Mouse (Mus musculus): ENCODE results near the gene Ndufaf2. TPM values are rescaled to one million over a fixed set of nuclear protein-coding genes. Genes with fewer than 3 reads are reported as not detected.

Ndufaf2 gene
- polyA plus RNA-seq, 1 experiment from 2014 or later: 35.7 TPM

DNA sequence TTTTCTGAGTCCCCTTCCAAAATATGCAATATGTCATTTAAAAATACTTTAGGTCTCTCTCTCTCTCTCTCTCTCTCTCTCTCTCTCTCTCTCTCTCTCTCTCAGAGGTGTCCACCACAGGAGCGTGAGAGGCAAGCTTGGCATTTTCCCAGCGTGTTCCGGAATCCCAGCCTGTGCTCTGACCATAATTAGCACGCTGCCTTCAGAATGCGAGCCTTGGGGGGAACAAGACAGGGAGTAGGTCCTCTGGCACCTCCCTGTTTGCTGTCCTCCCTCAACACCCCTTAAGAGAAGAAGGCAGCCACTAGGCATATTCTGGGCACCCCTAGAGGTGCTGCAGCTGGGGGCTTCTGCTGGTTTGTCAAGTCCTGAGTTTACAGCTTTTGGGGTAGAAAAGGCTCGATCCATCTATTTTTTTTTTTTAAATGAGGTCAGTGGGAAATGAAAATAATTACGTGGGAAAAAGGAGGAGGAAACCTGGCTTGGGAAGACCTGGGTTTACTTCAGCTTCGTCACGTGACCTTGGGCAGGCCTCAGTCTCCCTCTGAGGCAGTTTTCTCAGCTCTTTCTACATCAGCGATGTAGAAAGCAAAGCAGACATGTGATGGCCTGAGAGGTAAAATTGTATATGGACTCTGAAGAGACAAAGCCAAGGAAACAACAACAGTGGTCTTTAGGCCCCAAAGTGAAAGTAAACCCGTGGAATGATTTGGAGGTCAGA is 187.8 kb downstream of the Ndufaf2 start:
- Histone ChIP-seq H3K4me3 (ENCODE audit: low read depth, low read length) (no peak overlapping the region), H3K27ac (ENCODE audit: low read length) (no peak overlapping the region), H3K9me3 (ENCODE audit: low read length) (no peaks in the 10 kb centered on the region), H3K36me3 (ENCODE audit: insufficient read depth, low read length) (no peaks in the 10 kb centered on the region), H3K4me1 (ENCODE audit: insufficient read depth, low read depth, low read length) (no peaks in the 10 kb centered on the region), H3K27me3 (replicated peaks; ENCODE audit: insufficient read depth, low read length) (no peaks in the 10 kb centered on the region), H3K9ac (replicated peaks; ENCODE audit: low read depth) (no peak overlapping the region), H3K4me2 (replicated peaks; ENCODE audit: low read depth, low read length) (no peak overlapping the region)
- DNase-seq (ENCODE audit: low spot score) (peak; percentile 43), ATAC-seq (no peak; the same call in 1 of the 2 replicates)
- 61% methylated on average over 11 of the region's 11 CpGs for WGBS
- TF ChIP-seq EP300 (IDR thresholded peaks at IDR 0.05) (no peak), CTCF (IDR thresholded peaks at IDR 0.05) (no peak)

DNA sequence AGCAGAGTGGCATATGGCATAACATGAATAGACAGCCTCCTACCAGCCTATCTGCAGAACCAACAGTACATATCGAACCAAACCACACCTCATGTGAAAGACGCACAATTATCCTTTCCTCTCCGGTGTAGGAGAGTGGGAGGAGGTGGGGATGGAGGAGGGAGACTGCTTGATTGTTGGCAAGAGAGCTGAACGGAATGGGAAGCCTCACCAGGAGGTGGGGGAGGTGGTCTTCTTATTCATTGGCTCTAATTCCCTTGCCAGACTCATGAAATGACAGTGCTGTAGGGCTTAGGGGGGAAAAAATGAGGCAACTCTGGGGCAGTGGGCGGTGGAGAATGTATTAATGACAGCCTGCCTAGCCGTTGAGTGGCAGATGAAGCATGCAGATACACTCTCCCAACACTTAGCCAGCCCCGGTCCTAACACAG is 188.4 kb downstream of the Ndufaf2 start:
- WGBS: 29% methylated on average over 7 of the region's 7 CpGs
- H3K4me2 ChIP-seq (replicated peaks; ENCODE audit: low read depth, low read length): no peak overlapping the region
- H3K27ac ChIP-seq (ENCODE audit: low read length): no peak overlapping the region
- H3K36me3 ChIP-seq (ENCODE audit: insufficient read depth, low read length): no peaks in the 10 kb centered on the region
- no peaks in the 10 kb centered on the region for H3K4me1 ChIP-seq (ENCODE audit: insufficient read depth, low read depth, low read length)
- no peaks in the 10 kb centered on the region for H3K9me3 ChIP-seq (ENCODE audit: low read length)
- H3K4me3 ChIP-seq (ENCODE audit: low read depth, low read length): no peak overlapping the region
- DNase-seq (ENCODE audit: low spot score): peak; percentile 12
- ATAC-seq: peak; percentile 43; the same call in 1 of the 2 replicates
- no peak for TF ChIP-seq CTCF (IDR thresholded peaks at IDR 0.05)
- no peak for TF ChIP-seq EP300 (IDR thresholded peaks at IDR 0.05)
- H3K9ac ChIP-seq (replicated peaks; ENCODE audit: low read depth): no peak overlapping the region
- H3K27me3 ChIP-seq (replicated peaks; ENCODE audit: insufficient read depth, low read length): no peaks in the 10 kb centered on the region

DNA sequence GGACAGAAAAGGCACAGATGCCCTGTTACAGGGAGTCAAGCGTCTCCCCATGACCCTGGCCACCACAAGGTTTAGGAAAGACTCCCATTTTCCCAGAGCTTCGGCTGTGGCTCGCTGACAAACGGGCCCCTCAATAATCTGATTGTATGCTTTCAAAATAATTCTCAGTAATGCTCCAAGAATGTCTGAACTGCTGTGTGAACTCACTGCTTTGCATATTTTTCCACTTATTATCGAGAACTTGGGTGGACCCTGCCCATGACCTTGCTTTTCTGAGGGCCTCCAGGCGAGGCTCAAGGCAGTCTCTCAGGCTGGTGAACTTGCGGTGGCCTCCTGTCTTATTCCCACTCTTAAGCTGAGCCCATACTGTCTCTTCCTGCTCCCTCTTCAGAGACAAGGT is 193.8 kb downstream of the Ndufaf2 start:
- WGBS: 47% methylated on average over 7 of the region's 7 CpGs
- no peak for ATAC-seq
- Histone ChIP-seq H3K9ac (replicated peaks; ENCODE audit: low read depth) (no peak overlapping the region), H3K27ac (ENCODE audit: low read length) (no peak overlapping the region), H3K27me3 (replicated peaks; ENCODE audit: insufficient read depth, low read length) (no peaks in the 10 kb centered on the region), H3K4me1 (ENCODE audit: insufficient read depth, low read depth, low read length) (no peaks in the 10 kb centered on the region), H3K36me3 (ENCODE audit: insufficient read depth, low read length) (no peaks in the 10 kb centered on the region), H3K4me3 (ENCODE audit: low read depth, low read length) (no peak overlapping the region), H3K4me2 (replicated peaks; ENCODE audit: low read depth, low read length) (no peak overlapping the region), H3K9me3 (ENCODE audit: low read length) (no peaks in the 10 kb centered on the region)
- no peak for DNase-seq (ENCODE audit: low spot score)
- TF ChIP-seq CTCF (IDR thresholded peaks at IDR 0.05) (no peak), EP300 (IDR thresholded peaks at IDR 0.05) (no peak)

DNA sequence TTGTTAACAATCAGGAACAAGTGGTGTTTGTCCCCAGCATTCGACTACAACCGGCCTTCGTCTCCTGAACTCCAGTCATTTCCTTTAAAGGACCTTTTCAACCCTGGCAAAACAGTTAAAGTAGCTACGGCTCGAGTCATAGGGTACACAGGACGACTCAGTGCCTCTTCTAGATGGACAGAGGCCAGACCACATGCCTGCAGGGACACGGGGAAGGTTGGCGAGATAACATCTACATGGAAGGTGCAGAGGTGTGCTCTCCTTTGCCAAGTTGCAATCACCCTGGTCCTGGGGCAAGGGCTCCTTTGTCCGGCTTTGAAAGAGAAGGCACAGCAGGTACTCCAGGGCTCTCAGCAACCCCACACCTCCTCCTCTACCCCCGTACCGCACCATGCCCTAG is 195.0 kb downstream of the Ndufaf2 start:
- peak; percentile 47 for ATAC-seq

DNA sequence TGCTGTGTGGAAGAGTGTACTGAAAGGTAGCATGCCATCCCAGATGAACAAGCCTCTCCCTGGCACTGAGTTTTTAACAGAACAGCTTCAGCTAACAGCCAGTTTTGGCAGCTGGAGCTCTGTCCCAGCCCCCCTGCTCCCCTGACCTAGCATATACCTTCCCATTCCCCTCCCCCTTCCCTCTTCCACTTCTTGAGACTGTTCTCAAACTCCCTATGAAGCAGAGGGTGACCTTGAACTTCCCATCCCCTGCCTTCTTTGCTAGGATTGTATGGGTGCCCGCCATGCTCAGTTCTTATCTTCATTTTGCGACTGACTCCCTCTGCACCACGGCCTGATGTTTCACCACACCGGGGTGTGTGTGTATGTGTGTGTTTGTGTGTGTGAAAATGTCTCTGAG is 195.7 kb downstream of the Ndufaf2 start:
- Histone ChIP-seq H3K9me3 (ENCODE audit: low read length) (no peaks in the 10 kb centered on the region), H3K36me3 (ENCODE audit: insufficient read depth, low read length) (no peaks in the 10 kb centered on the region), H3K9ac (replicated peaks; ENCODE audit: low read depth) (no peak overlapping the region), H3K27me3 (replicated peaks; ENCODE audit: insufficient read depth, low read length) (no peaks in the 10 kb centered on the region), H3K4me1 (ENCODE audit: insufficient read depth, low read depth, low read length) (no peaks in the 10 kb centered on the region), H3K4me3 (ENCODE audit: low read depth, low read length) (no peak overlapping the region), H3K27ac (ENCODE audit: low read length) (no peak overlapping the region), H3K4me2 (replicated peaks; ENCODE audit: low read depth, low read length) (no peak overlapping the region)
- no peak for DNase-seq (ENCODE audit: low spot score)
- TF ChIP-seq EP300 (IDR thresholded peaks at IDR 0.05): no peak
- no peak for TF ChIP-seq CTCF (IDR thresholded peaks at IDR 0.05)
- ATAC-seq: no peak
- 50% methylated on average over 4 of the region's 4 CpGs for WGBS

More for the DNA sequence above, 195.0 kb downstream of the Ndufaf2 start:
- Histone ChIP-seq H3K9me3 (ENCODE audit: low read length) (no peaks in the 10 kb centered on the region), H3K36me3 (ENCODE audit: insufficient read depth, low read length) (no peaks in the 10 kb centered on the region), H3K9ac (replicated peaks; ENCODE audit: low read depth) (no peak overlapping the region), H3K4me2 (replicated peaks; ENCODE audit: low read depth, low read length) (no peak overlapping the region), H3K27ac (ENCODE audit: low read length) (no peak overlapping the region), H3K4me3 (ENCODE audit: low read depth, low read length) (no peak overlapping the region), H3K4me1 (ENCODE audit: insufficient read depth, low read depth, low read length) (no peaks in the 10 kb centered on the region), H3K27me3 (replicated peaks; ENCODE audit: insufficient read depth, low read length) (no peaks in the 10 kb centered on the region)
- WGBS: 47% methylated on average over 11 of the region's 11 CpGs
- DNase-seq (ENCODE audit: low spot score): no peak
- TF ChIP-seq CTCF (IDR thresholded peaks at IDR 0.05) (no peak), EP300 (IDR thresholded peaks at IDR 0.05) (no peak)

DNA sequence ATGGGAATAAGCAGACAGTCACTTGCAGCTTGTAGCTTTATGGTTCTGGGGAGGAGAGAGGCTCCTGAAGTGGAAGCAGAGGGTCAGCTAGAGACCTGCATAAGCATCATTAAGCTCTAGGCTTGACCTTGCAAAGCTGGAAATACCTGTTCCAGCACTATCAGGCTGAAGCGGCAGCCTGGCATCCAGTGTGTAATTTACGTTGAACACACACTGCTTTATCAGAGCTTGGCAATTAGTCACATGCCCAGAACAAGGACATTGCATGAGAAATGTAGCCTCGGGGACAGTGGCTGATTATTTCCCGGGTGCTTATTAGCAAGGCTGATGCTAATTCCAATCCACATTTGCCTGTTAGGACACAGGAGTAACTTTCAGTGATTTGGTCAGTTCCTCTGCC is 196.5 kb downstream of the Ndufaf2 start:
- Histone ChIP-seq H3K9ac (replicated peaks; ENCODE audit: low read depth) (no peak overlapping the region), H3K36me3 (ENCODE audit: insufficient read depth, low read length) (no peaks in the 10 kb centered on the region), H3K4me1 (ENCODE audit: insufficient read depth, low read depth, low read length) (no peaks in the 10 kb centered on the region), H3K27me3 (replicated peaks; ENCODE audit: insufficient read depth, low read length) (no peaks in the 10 kb centered on the region), H3K9me3 (ENCODE audit: low read length) (no peaks in the 10 kb centered on the region), H3K4me2 (replicated peaks; ENCODE audit: low read depth, low read length) (no peak overlapping the region), H3K27ac (ENCODE audit: low read length) (no peak overlapping the region), H3K4me3 (ENCODE audit: low read depth, low read length) (no peak overlapping the region)
- DNase-seq (ENCODE audit: low spot score) (peak; percentile 72), ATAC-seq (peak; percentile 82)
- no peak for TF ChIP-seq CTCF (IDR thresholded peaks at IDR 0.05)
- TF ChIP-seq EP300 (IDR thresholded peaks at IDR 0.05): peak; percentile 67
- 52% methylated on average over 4 of the region's 4 CpGs for WGBS

All from lung, postnatal 0 days (tissue).